Mouse (Mus musculus) yolk sac, embryonic 10.5 days (tissue): ENCODE measurements around the gene Tom1l2.

Source experiments
- DNase-seq: peaks from one replicate; pipeline ENCODE4 v3.0.0-alpha.2; 2017; ENCODE audit warnings: low spot score

Gene Tom1l2

GRCm38 (mm10) chr11:60306834-60307233 is 45.9 kb downstream of the Tom1l2 start:
- DNase-seq = no peak

DNA sequence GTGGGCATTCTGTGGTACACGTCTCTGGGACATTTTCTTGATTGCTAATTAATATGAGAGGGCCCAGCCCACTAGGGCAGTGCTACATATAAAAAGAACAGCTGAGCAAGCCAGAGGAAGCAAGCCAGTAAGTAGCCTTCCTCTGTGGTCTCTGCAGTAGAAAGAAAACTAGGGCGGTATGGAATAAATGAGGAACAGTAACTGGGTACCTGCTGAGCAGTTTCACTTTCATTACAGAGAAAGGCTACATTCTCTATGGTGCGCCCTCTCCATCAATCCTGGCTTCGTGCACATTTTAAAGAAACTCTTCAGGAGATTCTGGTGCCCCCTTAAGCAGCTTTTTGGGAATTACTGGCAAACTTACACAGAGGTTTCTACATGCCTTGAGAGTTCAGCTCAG is 47.1 kb downstream of the Tom1l2 start:
- no peak for DNase-seq

DNA sequence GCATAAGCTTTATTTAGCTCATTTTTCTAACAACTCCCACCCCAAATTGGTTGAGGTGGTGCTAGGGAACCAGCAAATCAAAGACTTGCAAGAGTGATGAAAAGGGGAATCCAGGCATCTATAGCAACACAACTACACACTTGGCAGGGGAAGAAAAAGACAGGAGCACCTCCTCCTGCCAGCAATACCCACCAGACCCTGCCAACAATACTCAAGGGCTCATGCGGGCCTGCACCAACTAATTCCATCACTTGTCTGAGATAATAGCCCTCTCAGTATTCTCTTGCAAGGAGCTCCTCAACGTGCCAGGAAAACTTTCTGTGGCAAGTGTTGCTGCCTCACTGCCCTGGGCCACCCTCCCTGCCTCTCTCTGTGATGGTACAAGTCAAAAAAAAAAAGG is 49.2 kb downstream of the Tom1l2 start:
- no peak for DNase-seq

- peak; percentile 38 for DNase-seq
Measured at GRCm38 (mm10) chr11:60302354-60303083, 50.2 kb downstream of the Tom1l2 start.

DNA sequence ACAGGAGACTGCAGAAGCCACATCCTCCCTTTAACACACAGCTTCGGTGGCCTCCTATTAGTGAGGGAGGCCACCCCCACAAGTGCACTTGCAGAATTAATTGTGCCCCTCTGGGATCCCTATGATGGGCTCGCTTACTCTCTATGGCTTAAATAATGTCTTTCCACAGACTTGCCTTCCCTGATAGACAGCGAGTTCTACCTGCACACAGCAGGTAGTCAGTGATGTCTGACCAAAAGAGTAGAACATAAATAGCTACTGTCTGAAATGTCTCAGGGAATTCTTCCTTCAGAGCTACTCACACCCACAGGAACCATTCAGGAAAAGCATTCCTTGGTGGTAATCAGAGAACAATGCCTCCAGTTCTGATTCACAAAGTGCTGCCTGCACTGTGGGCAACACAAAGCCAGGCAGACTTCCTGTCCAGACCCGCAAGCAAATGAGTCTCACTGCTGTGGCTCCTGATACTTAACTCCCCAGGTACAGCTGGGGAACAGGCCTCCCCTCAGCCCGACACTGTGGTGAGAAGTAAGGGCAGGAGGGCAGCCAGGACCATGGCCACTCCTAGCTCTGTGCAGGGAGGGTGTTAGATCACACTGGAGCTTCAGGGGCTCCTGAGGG is 51.0 kb downstream of the Tom1l2 start:
- no peak for DNase-seq

- DNase-seq = no peak
Measured at GRCm38 (mm10) chr11:60300318-60300717, 52.4 kb downstream of the Tom1l2 start.

DNA sequence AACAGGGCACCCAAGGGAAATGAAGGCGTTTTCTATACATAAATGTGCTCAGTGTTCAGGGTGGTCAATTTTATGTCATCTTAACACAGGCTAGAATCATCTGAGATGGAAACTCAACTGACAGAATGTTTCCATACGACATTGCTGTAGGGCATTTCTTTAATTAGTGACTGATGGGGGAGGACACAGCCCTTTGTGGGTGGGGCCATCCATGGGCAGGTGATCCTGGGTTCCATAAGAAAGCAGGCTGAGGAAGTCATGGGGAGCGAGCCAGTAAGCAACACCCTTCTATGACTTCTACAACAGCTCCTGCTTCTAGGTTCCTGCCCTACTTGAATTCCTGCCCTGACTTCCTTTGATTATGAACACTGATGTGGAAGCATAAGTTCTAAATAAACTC is 54.9 kb downstream of the Tom1l2 start:
- no peak for DNase-seq

- peak; percentile 28 for DNase-seq
Measured at GRCm38 (mm10) chr11:60294630-60295313, 57.9 kb downstream of the Tom1l2 start.

- no peak for DNase-seq
Measured at GRCm38 (mm10) chr11:60293683-60294629, 58.7 kb downstream of the Tom1l2 start.

GRCm38 (mm10) chr11:60292718-60293117 is 60.0 kb downstream of the Tom1l2 start:
- DNase-seq = no peak

DNA sequence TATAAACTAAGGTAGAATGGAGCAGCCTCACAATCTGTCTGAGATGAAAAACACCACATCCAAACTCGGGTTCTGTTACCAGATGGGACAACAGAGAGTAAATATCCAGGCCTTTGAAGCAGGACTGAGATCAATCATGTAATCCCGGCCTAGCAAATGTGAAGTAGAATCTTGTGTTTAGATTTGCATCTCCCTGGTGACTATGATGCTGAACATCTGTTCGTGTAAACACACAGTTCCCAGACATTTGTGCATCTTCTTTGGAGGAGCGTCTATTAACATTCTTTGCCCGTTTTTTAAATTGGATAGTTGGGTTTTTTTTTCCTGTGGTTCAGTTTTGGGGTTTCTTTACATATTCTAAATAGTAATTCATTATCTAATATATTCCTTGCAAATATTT is 63.7 kb downstream of the Tom1l2 start:
- DNase-seq = no peak

DNA sequence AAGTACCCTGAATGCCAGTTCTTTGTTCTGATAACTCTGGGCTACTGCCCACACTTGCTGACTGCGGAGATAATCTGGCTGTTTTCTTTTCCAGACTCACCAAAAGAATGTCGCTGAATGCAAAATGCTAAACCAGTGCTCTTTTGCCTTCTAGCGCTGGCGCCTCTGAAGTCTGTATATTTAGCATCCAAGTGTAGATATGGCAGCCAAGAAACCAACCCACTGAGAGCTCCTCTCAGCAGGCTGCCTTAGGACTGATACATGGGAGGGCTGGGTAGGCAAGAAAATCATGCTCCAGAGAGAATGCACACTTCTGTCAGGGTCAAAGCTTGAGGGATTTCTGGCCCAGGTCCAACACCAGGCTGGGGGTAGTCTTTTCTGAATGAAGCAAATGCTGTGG is 66.4 kb downstream of the Tom1l2 start:
- DNase-seq = no peak

GRCm38 (mm10) chr11:60280429-60281414 is 72.0 kb downstream of the Tom1l2 start:
- DNase-seq = no peak

DNA sequence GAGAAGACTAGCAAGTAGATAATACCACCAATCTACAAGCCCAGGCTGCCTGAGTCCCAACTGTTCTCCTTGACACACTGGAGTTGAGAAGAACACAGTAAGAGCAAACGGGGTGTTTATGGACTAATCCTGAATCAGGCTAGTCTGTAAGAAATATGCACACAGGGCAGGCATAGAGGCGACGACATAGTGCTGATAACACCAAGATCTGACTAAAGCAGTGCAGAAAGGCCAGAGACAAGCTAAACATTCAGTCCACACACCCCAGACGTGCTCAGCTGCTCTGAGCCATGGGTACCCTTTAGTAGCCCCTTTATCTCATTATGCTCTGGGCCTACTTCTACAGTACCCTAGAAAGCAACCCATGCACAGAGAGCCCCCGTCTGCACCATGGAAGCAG is 73.2 kb downstream of the Tom1l2 start:
- no peak for DNase-seq

DNA sequence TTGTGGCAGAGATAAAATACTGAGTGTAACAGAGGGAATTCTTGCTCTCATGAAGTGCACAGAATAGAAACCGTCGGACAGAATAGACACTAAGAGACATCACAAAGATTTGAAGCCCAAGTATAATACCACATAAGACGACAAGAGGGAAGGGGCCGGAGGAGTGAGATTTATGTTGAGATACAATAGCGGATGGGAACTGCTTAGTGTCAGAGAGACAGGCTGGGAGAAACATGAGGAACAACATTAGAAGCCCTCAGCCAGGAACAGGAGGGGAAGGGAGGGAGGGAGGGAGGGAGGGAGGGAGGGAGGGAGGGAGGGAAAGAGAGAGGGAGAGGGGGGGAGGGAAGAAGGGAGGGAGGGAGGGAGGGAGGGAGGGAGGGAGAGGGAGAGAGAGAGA is 74.9 kb downstream of the Tom1l2 start:
- no peak for DNase-seq

- no peak for DNase-seq
Measured at GRCm38 (mm10) chr11:60277164-60277740, 75.5 kb downstream of the Tom1l2 start.

GRCm38 (mm10) chr11:60276408-60277093 is 76.2 kb downstream of the Tom1l2 start:
- no peak for DNase-seq

DNA sequence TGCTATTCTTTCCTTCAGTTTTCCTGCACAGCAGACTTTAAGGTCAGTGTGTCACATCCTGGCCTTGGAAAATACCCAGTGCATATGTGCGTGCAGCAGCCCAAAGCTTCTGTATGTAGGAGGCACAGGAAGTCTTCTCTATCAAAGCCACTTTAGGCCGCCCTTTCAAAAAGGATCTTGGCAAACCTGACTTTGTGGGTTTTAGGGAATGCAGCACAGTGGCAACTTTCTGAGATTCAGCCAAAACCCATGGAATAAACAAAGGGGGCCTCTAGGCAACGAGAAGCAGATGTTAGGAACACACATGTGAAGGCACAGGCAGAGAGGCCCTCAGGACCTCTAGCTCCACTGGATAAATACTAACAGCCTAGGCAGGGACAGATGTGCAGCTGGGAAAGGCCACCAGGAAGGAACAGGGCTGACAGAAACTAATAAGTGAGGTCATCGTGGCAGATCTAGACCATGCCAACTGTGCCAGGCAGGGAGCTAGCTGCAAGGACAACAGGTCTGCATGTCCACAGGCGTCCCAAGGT is 79.4 kb downstream of the Tom1l2 start:
- DNase-seq = no peak

- no peak for DNase-seq
Measured at GRCm38 (mm10) chr11:60268563-60268962, 84.1 kb downstream of the Tom1l2 start.
